Mouse (Mus musculus): ENCODE data around the gene Ncaph. TPM values are rescaled to one million over a fixed set of nuclear protein-coding genes. Genes with fewer than 3 reads are reported as not detected.
"Not testable (repeated sequence)": the region's sequence is repeated elsewhere in the genome, so short reads cannot be mapped to it uniquely, and the experiment has no call there.

The Ncaph gene
- polyA plus RNA-seq, 1 experiment from 2014 or later: 21.1 TPM

DNA sequence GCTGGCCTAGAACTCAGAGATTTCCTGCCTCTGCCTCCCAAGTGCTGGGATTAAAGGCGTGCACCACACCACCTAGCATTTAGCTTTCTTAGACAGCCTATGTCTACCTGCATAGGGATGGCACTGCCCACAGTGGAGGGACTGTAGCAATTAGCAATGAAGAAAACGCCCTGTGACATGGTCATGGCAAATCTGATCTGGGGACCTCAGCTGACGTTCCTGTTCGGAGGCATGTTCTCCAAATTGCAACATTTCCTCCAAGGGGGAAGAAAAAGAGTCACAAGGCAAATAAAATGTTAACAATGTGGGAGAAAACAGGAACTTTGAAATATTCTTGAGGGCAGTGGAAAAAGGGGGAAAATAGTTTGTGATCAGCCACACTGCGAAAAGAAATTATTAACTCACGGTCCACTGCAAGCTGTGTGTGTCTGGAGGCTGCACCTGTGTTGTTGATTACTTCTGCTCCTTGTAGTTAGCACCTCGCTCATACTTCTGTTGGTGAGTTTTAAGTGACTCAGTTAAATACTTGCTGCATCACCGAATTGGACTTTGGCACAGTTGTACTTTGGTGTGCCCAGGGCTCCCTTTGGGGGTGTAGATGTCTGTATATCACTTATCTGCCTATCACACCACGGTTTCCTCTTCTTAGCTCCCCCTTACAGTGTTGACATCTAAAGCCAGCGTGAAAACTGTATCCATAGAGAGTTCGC, 53.7 kb downstream of the Ncaph start:
- Histone ChIP-seq H3K36me3 (peaks cover 3% of the 10 kb centered on the region; the same call in 1 of the 2 replicates), H3K4me3 (no peak overlapping the region), H3K9me3 (no peaks in the 10 kb centered on the region), H3K9ac (no peak overlapping the region), H3K27ac (no peak overlapping the region), H3K4me2 (no peak overlapping the region), H3K4me1 (replicated peaks) (no peaks in the 10 kb centered on the region), H3K27me3 (no peaks in the 10 kb centered on the region)
- ATAC-seq (ENCODE audit: low FRiP score): no peak
- 91% methylated on average over 11 of the region's 11 CpGs for WGBS

- 84% methylated on average over 2 of the region's 2 CpGs for WGBS
- not testable (repeated sequence) for H3K4me1 ChIP-seq (replicated peaks); ATAC-seq (ENCODE audit: low FRiP score); H3K4me2 ChIP-seq; H3K27me3 ChIP-seq; H3K36me3 ChIP-seq; H3K9ac ChIP-seq; H3K4me3 ChIP-seq; H3K9me3 ChIP-seq; H3K27ac ChIP-seq
Observed at GRCm38 (mm10) chr2:127079066-127079465, 54.7 kb downstream of the Ncaph start.

DNA sequence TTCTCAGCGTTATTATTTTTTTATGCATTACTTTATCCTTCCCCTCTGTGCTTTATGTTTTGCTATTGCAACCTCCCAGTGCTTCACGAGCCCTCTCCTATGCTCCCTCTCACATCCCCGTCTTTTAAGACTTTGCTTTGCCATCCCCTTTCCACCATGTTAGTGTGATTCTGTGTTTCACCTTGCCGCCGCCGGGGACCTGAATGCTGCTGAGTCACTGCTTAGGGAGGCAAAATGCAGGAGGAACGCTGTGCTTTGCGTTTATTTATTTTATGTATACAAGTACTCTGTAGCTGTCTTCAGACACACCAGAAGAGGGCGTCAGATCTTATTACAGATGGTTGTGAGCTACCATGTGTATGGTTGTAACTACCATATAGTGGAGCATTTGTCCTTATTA, 56.1 kb downstream of the Ncaph start:
- 78% methylated on average over 9 of the region's 9 CpGs for WGBS
- no peak for ATAC-seq (ENCODE audit: low FRiP score)
- Histone ChIP-seq H3K4me1 (replicated peaks) (no peaks in the 10 kb centered on the region), H3K4me3 (no peak overlapping the region), H3K27ac (no peak overlapping the region), H3K36me3 (peaks cover under 1% of the 10 kb centered on the region; the same call in 1 of the 2 replicates), H3K4me2 (no peak overlapping the region), H3K9ac (no peak overlapping the region), H3K9me3 (no peaks in the 10 kb centered on the region), H3K27me3 (no peaks in the 10 kb centered on the region)

GRCm38 (mm10) chr2:127074116-127074515, 59.6 kb downstream of the Ncaph start:
- Histone ChIP-seq H3K4me2 (no peak overlapping the region), H3K27ac (no peak overlapping the region), H3K9ac (no peak overlapping the region), H3K4me1 (replicated peaks) (peaks cover 15% of the 10 kb centered on the region), H3K9me3 (no peaks in the 10 kb centered on the region), H3K4me3 (no peak overlapping the region), H3K27me3 (no peaks in the 10 kb centered on the region), H3K36me3 (no peaks in the 10 kb centered on the region)
- WGBS: 94% methylated on average over 2 of the region's 2 CpGs
- no peak for ATAC-seq (ENCODE audit: low FRiP score)

DNA sequence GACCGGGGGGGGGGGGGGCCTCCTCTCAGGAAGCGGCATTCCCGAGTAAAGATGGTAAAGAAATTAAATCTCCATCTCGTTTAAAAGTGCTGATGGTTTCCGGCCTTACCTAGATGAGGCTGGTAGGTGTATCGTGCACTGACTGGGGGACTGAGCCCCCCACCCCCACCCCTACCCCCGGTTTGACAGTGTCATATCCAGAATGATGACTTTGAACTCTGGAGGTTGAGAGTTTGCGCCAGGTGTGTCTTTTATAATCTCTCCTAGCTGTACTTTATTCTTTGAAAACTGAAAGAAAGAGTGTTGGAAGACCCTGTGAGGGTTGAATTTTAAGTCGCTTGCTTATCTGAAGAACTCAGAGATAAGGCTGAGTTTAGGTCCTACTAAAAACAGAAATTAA, 62.9 kb downstream of the Ncaph start:
- peaks cover 11% of the 10 kb centered on the region for H3K36me3 ChIP-seq
- H3K27me3 ChIP-seq: no peaks in the 10 kb centered on the region
- 12% methylated on average over 9 of the region's 9 CpGs for WGBS
- ATAC-seq (ENCODE audit: low FRiP score): no peak; the same call in 1 of the 2 replicates
- peaks cover 15% of the 10 kb centered on the region for H3K4me1 ChIP-seq (replicated peaks)
- H3K27ac ChIP-seq: peak overlapping the region; percentile 77
- peak overlapping the region; percentile 83 for H3K9ac ChIP-seq
- H3K4me3 ChIP-seq: peak overlapping the region; percentile 71
- H3K4me2 ChIP-seq: peak overlapping the region; percentile 63
- H3K9me3 ChIP-seq: no peaks in the 10 kb centered on the region

DNA sequence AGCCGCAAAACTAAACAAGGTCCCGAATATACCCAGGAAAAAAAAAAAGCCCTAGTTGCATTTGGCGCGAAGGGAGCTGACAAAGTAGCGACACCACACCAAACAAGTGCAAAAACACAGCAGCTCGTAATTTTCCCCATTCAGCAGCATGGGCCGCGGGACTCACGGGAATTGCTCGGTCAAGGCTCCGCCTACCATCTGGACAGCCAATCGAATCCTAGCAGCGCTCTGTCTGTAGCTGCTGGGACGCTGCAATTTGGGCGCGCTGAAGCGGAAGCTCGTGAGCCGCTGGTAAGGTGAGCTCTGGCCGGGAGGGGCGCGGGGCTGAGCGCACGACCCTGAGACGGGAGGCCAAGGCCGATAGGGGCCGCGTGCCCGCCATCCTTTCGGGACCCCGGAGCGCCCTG, 63.3 kb downstream of the Ncaph start, which contains the start of gene Blvra:
Gene Blvra (plus strand): TSS at position 231 of the 407 bp plus-strand sequence.
- H3K9ac ChIP-seq: peak within 1 kb of the TSS; percentile 83
- H3K4me2 ChIP-seq: peak within 1 kb of the TSS; percentile 63
- peaks cover 15% of the 10 kb centered on the region for H3K4me1 ChIP-seq (replicated peaks)
- WGBS: under 1% methylated on average over 32 of the region's 32 CpGs
- peak within 1 kb of the TSS; percentile 77 for H3K27ac ChIP-seq
- peaks cover 11% of the 10 kb centered on the region for H3K36me3 ChIP-seq
- ATAC-seq (ENCODE audit: low FRiP score): peak; percentile 99
- H3K4me3 ChIP-seq: peak within 1 kb of the TSS; percentile 71
- no peaks in the 10 kb centered on the region for H3K27me3 ChIP-seq
- H3K9me3 ChIP-seq: no peaks in the 10 kb centered on the region

DNA sequence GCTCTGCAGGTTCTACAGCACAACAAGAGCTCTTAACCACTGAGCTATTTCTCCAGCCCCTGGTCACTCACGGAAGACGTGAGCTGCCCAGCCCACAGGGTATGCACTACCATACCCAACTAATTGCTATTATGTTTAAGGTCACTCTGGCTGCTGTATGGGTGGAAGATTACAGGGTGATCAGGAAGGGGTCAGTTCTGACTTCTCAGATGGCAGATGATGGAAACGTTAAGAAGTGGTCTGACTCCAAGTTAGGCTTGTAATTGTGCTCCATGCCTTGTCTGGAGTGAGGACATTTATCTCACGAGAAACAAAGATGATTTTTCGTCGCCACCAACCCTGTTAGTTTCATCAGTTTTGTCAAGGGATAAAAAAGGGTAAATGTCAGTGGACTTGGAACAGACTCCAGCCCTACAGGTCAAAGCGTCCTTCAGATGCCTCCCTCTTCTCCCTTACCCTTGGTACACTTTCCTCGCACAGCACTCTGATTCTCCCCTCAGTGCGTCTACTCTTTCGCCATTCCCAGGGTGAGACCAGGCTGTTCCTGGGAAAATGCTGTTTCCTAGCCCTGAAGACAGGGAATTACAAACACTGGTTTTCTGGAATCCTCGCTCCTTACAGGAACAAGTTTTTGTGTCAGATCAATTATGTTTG, 63.8 kb downstream of the Ncaph start:
- ATAC-seq (ENCODE audit: low FRiP score): peak; percentile 14; the same call in 1 of the 2 replicates
- peaks cover 11% of the 10 kb centered on the region for H3K36me3 ChIP-seq
- H3K4me1 ChIP-seq (replicated peaks): peaks cover 15% of the 10 kb centered on the region
- no peaks in the 10 kb centered on the region for H3K9me3 ChIP-seq
- H3K4me2 ChIP-seq: peak overlapping the region; percentile 63
- peak overlapping the region; percentile 40; the same call in 1 of the 2 replicates for H3K27ac ChIP-seq
- WGBS: 22% methylated on average over 11 of the region's 11 CpGs
- H3K27me3 ChIP-seq: no peaks in the 10 kb centered on the region
- H3K4me3 ChIP-seq: peak overlapping the region; percentile 71
- H3K9ac ChIP-seq: peak overlapping the region; percentile 83

DNA sequence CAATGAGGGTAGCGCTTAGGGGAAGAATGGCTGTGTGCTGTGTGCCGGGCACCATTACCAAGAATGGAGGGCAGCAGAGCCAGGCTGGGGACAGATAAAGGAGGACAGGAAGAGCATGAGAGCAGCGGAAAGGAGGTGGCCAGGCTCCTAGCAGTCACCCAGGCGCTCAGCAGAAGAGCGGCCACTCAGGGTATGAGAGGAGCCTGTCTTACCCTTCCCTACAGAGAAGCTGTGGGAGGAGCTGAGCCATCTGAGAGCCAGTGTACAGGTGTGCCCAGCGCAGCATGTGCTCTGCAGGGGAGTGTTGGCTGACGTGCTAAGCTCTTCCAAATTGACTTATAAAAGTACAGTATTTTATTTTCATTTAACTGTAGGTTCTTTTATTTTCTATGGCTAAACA, 64.9 kb downstream of the Ncaph start:
- no peak for ATAC-seq (ENCODE audit: low FRiP score)
- Histone ChIP-seq H3K36me3 (peaks cover 11% of the 10 kb centered on the region), H3K27me3 (no peaks in the 10 kb centered on the region), H3K4me3 (no peak overlapping the region), H3K9ac (no peak overlapping the region), H3K4me1 (replicated peaks) (peaks cover 15% of the 10 kb centered on the region), H3K4me2 (no peak overlapping the region), H3K27ac (no peak overlapping the region), H3K9me3 (no peaks in the 10 kb centered on the region)
- WGBS: 75% methylated on average over 7 of the region's 7 CpGs

- 96% methylated on average over 9 of the region's 9 CpGs for WGBS
Observed at GRCm38 (mm10) chr2:127061471-127061870, 72.3 kb downstream of the Ncaph start.

More at GRCm38 (mm10) chr2:127061471-127061870, 72.3 kb downstream of the Ncaph start:
- no peak for ATAC-seq (ENCODE audit: low FRiP score)
- no peaks in the 10 kb centered on the region for H3K27me3 ChIP-seq
- H3K27ac ChIP-seq: no peak overlapping the region
- no peaks in the 10 kb centered on the region for H3K4me1 ChIP-seq (replicated peaks)
- no peak overlapping the region for H3K4me2 ChIP-seq
- H3K9ac ChIP-seq: no peak overlapping the region
- peaks cover 62% of the 10 kb centered on the region for H3K36me3 ChIP-seq
- no peaks in the 10 kb centered on the region for H3K9me3 ChIP-seq
- H3K4me3 ChIP-seq: no peak overlapping the region

Other genes starting within 250 kb of the Ncaph start
- gene Sppl2a, start 200.7 kb downstream of the Ncaph start, polyA plus RNA-seq (2015; fragmentation: Nextera tagmentation; extraction: Ambion mirVana): 34.5 and 35.7 TPM in 2 replicates
- gene Ap4e1, start 125.2 kb downstream of the Ncaph start, polyA plus RNA-seq (2015; fragmentation: Nextera tagmentation; extraction: Ambion mirVana): 11.5 and 13.2 TPM in 2 replicates
- gene Blvra, start 63.3 kb downstream of the Ncaph start, polyA plus RNA-seq (2015; fragmentation: Nextera tagmentation; extraction: Ambion mirVana): 27.7 and 31.5 TPM in 2 replicates
- 11.4 and 13.1 TPM in 2 replicates for gene Itpripl1, start 9.5 kb upstream of the Ncaph start, polyA plus RNA-seq (2015; fragmentation: Nextera tagmentation; extraction: Ambion mirVana)
- gene 1810024B03Rik, start 74.3 kb upstream of the Ncaph start, polyA plus RNA-seq (2015; fragmentation: Nextera tagmentation; extraction: Ambion mirVana): 1.7 and 2.0 TPM in 2 replicates
- 51.0 and 53.7 TPM in 2 replicates for gene Snrnp200, start 74.4 kb upstream of the Ncaph start, polyA plus RNA-seq (2015; fragmentation: Nextera tagmentation; extraction: Ambion mirVana)
- gene Ciao1, start 113.9 kb upstream of the Ncaph start, polyA plus RNA-seq (2015; fragmentation: Nextera tagmentation; extraction: Ambion mirVana): 60.7 and 66.8 TPM in 2 replicates
- gene Tmem127, start 114.0 kb upstream of the Ncaph start, polyA plus RNA-seq (2015; fragmentation: Nextera tagmentation; extraction: Ambion mirVana): 49.0 TPM in 2 replicates
- gene Stard7, start 136.3 kb upstream of the Ncaph start, polyA plus RNA-seq (2015; fragmentation: Nextera tagmentation; extraction: Ambion mirVana): 74.2 and 79.5 TPM in 2 replicates
- 7.1 and 7.2 TPM in 2 replicates for gene Dusp2, start 202.2 kb upstream of the Ncaph start, polyA plus RNA-seq (2015; fragmentation: Nextera tagmentation; extraction: Ambion mirVana)
- not detected in 2 replicates for gene Astl, start 204.7 kb upstream of the Ncaph start, polyA plus RNA-seq (2015; fragmentation: Nextera tagmentation; extraction: Ambion mirVana)
- gene Adra2b, start 229.3 kb upstream of the Ncaph start, polyA plus RNA-seq (2015; fragmentation: Nextera tagmentation; extraction: Ambion mirVana): 0.47 and 0.55 TPM in 2 replicates

All from hindbrain, embryonic 13.5 days (tissue).